Mouse (Mus musculus): ENCODE data around the gene Naglu. TPM values are rescaled to one million over a fixed set of nuclear protein-coding genes. Genes with fewer than 3 reads are reported as not detected.
A peak's percentile ranks its signal among the peaks of the same experiment; 100 is the strongest.

The Naglu gene
- total RNA-seq (2021), result 1 to 10 TPM; 9.9 to 10.0 TPM

GRCm38 (mm10) chr11:101069391-101070188 lies at the start of gene Naglu:
Gene Naglu (plus strand): TSS chr11:101070012.
- peak; percentile 97 for DNase-seq
- intact Hi-C loops (cut with DNase I), result loop anchor here (10.0 kb wide), 1 partner anchor 355 kb away; the partner anchor contains the start of genes Hspb9 and Kat2a

GRCm38 (mm10) chr11:101023371-101023770 lies 46.4 kb upstream of the Naglu start:
- intact Hi-C loops (cut with DNase I), result loop anchor here (10.0 kb wide), 1 partner anchor 551 kb away; no protein-coding TSS in a partner anchor
- DNase-seq, result peak in 1 of 2 experiments; percentile 38

GRCm38 (mm10) chr11:101024001-101024400 lies 45.8 kb upstream of the Naglu start:
- intact Hi-C loops (cut with DNase I), result loop anchor here (10.0 kb wide), 1 partner anchor 551 kb away; no protein-coding TSS in a partner anchor
- no peak for DNase-seq

- intact Hi-C loops (cut with DNase I), result loop anchor here (10.0 kb wide), 1 partner anchor 548 kb away; no protein-coding TSS in a partner anchor
- no peak for DNase-seq
These were observed 42.7 kb upstream of the Naglu start for GRCm38 (mm10) chr11:101027121-101027520.

- intact Hi-C loops (cut with DNase I), result loop anchor here (10.0 kb wide), 1 partner anchor 545 kb away; no protein-coding TSS in a partner anchor
- no peak for DNase-seq
These were observed 40.5 kb upstream of the Naglu start for GRCm38 (mm10) chr11:101029320-101029719.

GRCm38 (mm10) chr11:101030136-101030807 lies 39.5 kb upstream of the Naglu start:
- no peak for DNase-seq
- intact Hi-C loops (cut with DNase I), result no loop called here

GRCm38 (mm10) chr11:101030808-101031156 lies 39.0 kb upstream of the Naglu start:
- intact Hi-C loops (cut with DNase I), result no loop called here

GRCm38 (mm10) chr11:101031470-101031869 lies 38.3 kb upstream of the Naglu start:
- no peak for DNase-seq
- intact Hi-C loops (cut with DNase I), result no loop called here

More at GRCm38 (mm10) chr11:101030808-101031156, 39.0 kb upstream of the Naglu start:
- DNase-seq, result no peak

GRCm38 (mm10) chr11:101033856-101034500 lies 35.8 kb upstream of the Naglu start:
- intact Hi-C loops (cut with DNase I), result no loop called here
- DNase-seq, result no peak

GRCm38 (mm10) chr11:101034614-101035327 lies 35.0 kb upstream of the Naglu start:
- DNase-seq, result no peak

GRCm38 (mm10) chr11:101035328-101035695 lies 34.5 kb upstream of the Naglu start:
- no peak for DNase-seq
- intact Hi-C loops (cut with DNase I), result no loop called here

More at GRCm38 (mm10) chr11:101034614-101035327, 35.0 kb upstream of the Naglu start:
- intact Hi-C loops (cut with DNase I), result no loop called here

GRCm38 (mm10) chr11:101037795-101038194 lies 32.0 kb upstream of the Naglu start:
- no peak for DNase-seq
- intact Hi-C loops (cut with DNase I), result no loop called here

- no peak for DNase-seq
These were observed 24.0 kb upstream of the Naglu start for GRCm38 (mm10) chr11:101045826-101046225.

GRCm38 (mm10) chr11:101046440-101046839 lies 23.4 kb upstream of the Naglu start:
- intact Hi-C loops (cut with DNase I), result loop anchor here (5.0 kb wide), 1 partner anchor 34 kb away; no protein-coding TSS in a partner anchor
- DNase-seq, result no peak

More at GRCm38 (mm10) chr11:101045826-101046225, 24.0 kb upstream of the Naglu start:
- intact Hi-C loops (cut with DNase I), result loop anchor here (5.0 kb wide), 1 partner anchor 34 kb away; no protein-coding TSS in a partner anchor

- no peak for DNase-seq
- intact Hi-C loops (cut with DNase I), result loop anchor here (5.0 kb wide), 1 partner anchor 35 kb away; no protein-coding TSS in a partner anchor
These were observed 22.3 kb upstream of the Naglu start for GRCm38 (mm10) chr11:101047502-101047901.

GRCm38 (mm10) chr11:101050359-101050758 lies 19.5 kb upstream of the Naglu start:
- intact Hi-C loops (cut with DNase I), result no loop called here
- no peak for DNase-seq

GRCm38 (mm10) chr11:101051051-101051493 lies 18.7 kb upstream of the Naglu start:
- intact Hi-C loops (cut with DNase I), result no loop called here
- DNase-seq, result peak in 1 of 2 experiments; percentile 36

- intact Hi-C loops (cut with DNase I), result no loop called here
- DNase-seq, result no peak
These were observed 18.2 kb upstream of the Naglu start for GRCm38 (mm10) chr11:101051617-101052016.

GRCm38 (mm10) chr11:101052751-101053473 lies 16.9 kb upstream of the Naglu start:
- intact Hi-C loops (cut with DNase I), result no loop called here
- DNase-seq, result peak; percentile 68 to 73
